Mouse (Mus musculus): ENCODE measurements around the gene Ctnnd2.

The Ctnnd2 gene

DNA sequence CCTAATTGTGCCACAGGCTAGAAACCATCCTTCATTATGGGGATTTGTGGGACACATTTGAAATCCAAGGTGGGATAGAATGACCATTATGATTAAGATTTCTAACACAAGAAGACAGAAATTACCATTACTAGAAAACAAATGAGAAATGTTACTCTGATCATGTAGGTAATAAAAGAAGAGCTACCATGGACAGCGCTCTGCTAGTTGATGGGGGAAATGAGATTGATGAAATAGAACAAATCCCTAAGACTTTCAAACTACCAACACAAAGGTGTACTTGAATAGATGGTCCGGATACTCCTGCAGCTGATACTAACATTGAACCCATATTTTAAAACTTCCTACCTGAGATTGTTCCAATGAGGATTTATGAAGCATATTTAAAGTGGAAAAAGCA lies 68.5 kb downstream of the Ctnnd2 start:
- no peak for DNase-seq (ENCODE audit: low spot score)

DNA sequence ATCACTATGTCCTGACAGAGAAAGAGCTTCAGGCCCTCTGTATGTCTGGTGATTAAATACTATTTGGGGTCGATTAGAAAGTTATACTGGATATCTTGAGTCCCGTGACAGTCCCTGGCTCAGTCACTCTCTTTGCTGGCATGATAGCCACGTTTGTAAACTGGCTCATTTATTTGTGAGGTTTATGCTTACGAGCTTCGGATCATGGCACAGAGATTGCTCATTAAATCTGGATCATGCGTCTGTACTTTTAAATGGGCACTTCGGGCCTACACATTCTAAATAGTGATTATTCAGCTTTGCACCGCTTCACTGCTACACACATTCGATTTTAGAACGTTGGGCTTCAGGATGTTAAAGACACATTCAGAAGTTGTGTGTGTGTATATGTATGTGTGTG lies 96.4 kb downstream of the Ctnnd2 start:
- no peak for DNase-seq (ENCODE audit: low spot score)

DNA sequence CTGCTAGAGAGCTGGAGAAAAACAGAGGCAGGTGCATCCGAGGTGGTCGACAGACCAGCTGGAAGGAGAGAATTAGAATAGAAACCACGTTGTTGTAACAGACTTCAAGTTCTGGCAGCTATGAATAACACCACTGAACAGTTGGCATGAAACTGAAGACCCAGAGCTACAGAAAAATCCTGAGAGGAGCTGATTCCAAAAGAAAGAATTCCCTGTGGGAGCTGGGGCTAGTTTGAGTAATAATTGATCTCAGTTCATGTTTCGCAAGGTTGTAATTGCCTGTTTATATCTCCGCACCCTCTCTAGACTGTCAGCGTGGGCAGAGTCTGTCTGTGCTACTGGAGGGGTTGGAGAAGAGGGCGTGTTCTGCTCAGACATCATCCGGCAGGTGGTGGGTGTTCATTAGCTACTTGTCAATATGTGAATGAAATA lies 98.8 kb downstream of the Ctnnd2 start:
- DNase-seq (ENCODE audit: low spot score): no peak

DNA sequence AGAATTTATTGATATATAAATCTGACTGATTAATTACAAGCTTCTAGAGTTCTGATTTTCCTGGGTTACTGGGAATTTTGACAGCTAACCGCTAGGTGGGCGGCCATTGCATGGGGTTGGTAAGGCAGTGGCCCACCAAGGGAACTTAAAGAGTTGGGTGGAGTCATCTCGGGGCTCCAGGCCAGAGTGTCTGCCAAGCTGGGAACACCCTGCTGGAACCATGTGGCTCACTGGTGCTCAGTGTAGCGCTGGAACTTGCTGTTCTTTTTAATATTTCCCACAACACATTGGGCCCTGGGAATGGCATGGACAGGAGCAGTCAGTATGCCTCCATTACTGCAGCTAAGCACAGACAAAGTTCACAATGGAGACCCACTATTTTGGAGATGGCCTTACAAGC lies 99.9 kb downstream of the Ctnnd2 start:
- DNase-seq (ENCODE audit: low spot score): no peak

DNA sequence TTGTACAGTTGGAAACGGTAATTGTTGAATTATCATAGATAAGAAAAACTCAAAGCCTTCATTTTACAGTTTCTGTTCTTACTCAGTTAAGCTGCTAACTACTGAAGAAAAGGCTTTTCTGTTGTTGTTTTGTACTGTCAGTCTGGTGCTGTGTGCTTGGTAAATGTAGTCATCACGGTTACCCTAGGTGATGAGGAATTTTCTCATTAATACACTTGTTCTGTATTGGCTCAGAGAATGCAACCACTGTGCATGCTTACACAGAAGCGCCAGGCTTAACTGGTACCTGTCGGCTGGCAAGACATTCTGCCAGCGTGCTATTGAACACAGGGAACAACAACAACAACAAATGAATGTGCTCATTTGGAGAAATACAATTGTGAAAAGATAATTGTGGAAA lies 103.3 kb downstream of the Ctnnd2 start:
- DNase-seq (ENCODE audit: low spot score): no peak

DNA sequence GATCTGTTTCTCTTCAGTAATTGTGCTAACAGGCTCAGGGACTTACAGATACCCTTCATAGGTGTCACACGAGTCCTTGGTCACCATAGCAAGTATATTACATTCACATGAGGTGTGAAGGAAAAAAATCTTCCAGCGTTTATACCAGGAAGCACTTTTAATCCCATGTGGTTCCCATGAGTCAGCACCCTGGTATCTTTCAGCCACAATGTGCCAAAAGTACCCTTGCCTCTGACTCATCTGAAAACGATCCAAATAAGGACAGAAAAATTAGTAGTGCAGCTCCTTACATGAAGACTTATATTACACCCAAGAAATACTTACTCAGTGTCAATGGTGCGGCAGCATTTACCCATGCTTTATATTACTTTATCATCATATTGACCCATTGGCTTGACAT lies 104.3 kb downstream of the Ctnnd2 start:
- DNase-seq (ENCODE audit: low spot score): peak; percentile 7

DNA sequence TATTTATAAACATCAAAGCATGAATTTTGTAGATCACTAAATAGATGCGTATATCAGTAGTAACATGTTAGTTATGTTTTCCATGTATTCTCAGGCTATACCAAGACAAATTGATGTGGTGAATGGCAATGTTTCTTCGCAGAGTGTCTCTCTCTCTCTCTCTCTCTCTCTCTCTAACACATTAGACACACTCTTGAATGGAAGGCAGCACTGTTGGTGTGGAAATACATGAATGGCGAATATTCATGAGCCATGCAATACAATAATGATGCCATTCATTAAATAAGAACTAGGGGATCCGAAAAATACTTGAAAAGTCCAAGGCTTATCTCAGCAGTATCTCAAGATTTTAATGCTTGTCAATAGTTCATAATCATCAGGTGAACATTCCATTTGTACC lies 106.2 kb downstream of the Ctnnd2 start:
- DNase-seq (ENCODE audit: low spot score): no peak

DNA sequence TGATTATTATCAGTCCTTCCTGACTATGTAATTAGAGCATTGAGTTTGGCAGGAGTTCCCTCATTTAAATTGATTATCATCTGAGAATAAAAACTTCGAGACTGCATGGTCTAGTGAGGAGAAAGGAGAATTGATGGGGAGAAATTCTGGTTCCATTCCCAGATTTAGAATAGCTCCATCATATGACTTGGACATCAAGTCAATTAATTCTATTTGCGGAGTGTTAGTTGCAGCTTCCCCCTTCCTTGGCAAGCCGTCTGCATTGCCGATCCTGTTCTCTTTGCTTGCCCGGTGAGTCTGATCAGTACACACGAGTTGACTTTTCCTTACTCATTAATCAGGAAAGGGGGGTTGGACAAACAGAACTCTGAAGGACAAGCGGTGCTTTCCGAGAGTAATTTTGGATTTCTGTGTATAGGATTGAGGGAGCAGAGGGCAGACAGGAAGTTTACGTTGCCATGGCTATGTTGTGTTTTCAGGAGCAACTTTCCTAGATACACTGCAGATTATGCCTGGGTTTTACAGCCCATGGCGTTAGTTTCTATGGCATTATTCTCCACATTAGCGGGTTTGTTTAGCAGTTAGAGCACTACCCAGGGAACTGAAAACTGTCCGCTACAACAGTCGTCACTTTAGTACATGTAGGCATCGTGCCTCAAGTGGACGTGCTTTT lies 113.3 kb downstream of the Ctnnd2 start:
- no peak for DNase-seq (ENCODE audit: low spot score)

DNA sequence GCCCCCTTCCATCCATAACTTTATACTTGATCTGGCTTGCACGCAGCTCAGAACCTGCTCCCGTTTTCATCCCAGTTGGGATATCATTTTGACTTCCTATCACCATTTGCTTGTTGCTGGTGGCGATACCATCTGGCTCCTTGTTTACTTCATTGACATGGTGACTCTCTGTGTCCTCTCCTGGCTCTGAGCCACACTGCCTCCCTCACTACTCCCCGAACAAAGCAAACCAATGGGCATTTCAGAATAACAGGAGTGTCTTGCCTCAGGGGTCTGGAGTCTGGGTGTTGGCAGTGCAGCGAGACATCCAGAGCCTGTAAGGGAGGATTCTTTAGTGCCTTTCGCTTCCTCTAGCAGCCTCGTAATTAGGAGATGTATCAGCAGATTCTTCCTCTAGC lies 113.9 kb downstream of the Ctnnd2 start:
- DNase-seq (ENCODE audit: low spot score): no peak

DNA sequence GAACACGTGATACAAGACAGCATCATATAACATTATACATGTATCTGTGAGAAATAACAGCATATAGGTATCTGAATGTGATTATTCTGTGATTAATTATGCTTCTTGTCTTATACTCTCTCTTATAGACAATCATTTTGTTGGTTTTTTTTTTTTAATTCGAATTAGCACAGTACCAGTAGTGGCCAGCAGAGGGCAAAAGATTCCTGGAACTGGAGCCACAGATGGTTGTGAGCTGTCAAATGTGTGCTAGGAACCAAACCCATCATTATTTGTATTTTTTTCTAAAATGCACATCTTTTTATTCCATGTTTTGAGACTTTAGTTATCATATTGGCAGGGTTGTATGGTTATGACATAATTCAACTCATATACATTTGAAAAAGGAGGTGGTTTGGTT lies 130.4 kb downstream of the Ctnnd2 start:
- no peak for DNase-seq (ENCODE audit: low spot score)

DNA sequence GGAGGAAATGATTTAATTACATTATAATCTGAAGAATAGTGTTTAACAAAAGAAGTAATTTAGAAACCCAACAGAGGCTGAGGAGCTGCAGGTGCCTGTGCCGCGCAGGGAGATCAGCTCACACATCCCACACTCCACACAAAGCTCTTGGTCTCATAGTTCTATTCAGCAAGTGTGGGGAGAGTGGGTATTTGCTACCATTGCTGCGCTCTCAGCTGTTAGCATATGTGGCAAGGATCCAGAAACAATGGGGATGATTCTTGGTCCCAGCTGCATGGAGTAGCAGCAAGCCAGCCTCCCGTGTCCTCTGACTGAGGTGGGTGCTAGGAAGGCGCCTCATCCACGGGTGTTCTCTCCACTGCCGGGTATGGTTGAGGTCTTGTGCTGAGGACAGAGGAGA lies 134.0 kb downstream of the Ctnnd2 start:
- no peak for DNase-seq (ENCODE audit: low spot score)

DNA sequence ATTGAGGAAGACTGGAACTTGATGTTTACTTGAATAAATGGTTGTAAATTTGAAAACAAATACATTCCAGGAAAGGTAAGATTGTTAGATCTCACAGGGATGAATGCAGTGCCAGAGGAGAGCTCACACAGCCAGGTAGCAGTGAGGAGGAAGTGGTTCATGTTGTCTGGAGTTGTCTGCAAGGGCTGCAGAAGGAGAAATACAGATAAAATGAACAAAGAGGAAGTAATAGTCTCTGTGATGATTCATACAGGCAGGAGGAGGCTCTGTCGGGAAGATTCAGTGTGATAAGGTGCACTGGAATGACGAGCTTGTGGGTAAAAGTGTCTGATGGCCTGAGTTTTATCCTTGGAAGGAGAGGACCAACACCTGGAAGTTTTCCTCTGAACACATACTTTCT lies 150.2 kb downstream of the Ctnnd2 start:
- no peak for DNase-seq (ENCODE audit: low spot score)

DNA sequence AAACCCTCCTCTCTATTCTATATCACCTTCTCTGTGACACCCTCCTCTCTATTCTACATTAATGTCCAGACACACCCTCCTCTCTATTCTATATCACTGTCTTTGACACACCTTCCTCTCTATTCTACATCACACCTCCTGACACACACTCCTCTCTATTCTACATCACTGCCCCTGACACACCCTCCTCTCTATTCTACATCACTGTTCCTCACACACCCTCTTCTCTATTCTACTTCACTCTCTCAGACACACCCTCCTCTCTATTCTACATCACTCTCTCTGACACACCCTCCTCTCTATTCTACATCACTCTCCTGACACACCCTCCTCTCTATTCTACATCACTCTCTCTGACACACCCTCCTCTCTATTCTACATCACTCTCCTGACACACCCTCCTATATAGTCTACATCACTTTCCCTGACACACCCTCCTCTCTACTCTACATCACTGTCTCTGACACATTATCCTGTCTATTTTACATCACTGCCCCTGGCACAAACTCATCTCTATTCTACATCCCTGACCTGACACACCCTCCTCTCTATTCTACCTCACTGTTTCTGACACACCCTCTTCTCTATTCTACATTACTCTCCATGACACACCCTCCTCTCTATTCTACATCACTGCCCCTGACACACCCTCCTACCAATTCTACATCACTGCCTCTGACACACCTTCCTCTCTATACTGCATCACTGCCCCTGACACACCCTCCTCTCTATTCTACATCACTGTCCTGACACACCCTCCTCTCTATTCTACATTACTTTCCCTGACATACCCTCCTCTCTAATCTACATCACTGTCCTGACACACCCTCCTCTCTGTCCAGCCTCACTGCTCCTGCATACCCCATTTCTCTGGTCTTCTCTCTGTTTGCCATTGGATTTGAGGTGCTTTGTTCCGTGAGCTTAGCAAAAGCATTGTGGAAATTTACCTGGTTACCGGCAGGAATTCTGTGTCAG lies 161.2 kb downstream of the Ctnnd2 start:
- DNase-seq (ENCODE audit: low spot score): no peak

DNA sequence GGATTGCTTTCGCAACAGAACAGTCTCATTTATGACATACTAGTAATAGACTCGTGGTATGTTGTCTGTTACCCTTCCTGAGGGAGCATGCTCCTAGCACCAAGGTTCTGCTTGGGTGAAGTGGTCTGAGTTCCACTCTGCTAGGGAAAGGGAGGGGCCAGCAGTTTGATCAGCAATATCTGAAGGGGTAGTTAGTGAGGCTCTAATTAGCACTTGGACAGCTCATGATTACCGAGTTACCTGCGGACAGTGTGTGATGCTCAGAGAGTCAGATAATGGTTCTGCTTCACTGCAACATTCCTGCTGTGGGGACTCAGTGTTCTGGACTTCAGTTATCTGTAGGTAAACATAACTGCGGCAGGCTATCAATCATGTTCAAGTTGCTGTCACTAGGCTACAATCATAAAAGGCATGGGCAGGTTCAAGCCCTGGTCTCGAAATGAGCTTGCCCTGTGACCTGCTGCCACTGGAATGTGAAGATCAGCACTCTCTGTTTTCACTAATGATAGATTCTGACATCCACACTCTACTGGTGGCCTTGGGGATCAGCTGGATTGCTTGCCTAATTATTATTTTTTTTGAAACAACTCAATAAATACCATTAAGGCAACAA lies 166.3 kb downstream of the Ctnnd2 start:
- DNase-seq (ENCODE audit: low spot score): peak; percentile 12

DNA sequence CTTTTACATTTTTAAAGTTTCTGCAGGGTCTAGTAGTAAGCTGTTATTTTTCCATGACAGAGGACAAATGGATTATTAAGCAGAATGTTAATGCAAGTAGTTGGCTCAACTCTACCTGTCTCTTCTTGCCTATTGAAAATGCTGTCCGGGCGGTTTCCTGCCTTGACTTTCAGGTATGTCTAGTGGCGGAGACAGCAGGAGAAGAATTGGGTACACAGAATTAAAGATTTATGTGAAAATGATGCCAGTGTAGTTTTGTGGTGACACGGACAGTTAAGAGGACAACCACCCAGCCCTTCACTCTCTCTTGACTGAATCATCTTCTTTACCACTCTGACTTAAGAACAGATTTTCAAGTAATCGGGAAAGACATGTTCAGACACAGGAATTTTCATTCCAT lies 173.4 kb downstream of the Ctnnd2 start:
- DNase-seq (ENCODE audit: low spot score): peak; percentile 69

DNA sequence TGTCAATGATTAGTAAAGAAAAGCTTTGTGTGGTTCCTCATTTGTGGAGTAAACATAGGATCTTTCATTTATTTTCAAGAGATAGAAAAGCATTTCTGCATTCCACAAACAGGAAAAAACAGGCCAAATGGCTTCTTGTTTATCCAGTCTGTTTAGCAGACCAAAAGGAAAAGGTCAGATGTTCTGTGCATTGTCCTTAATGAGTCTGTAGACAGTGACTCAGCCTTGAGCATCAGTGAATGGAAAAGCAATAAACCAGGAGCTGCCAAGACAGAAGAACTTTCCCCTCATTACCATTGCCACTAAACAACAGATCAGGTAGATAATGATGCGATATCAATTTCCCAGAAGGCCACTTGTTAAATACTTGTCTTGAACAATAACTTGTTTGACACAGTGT lies 192.1 kb downstream of the Ctnnd2 start:
- DNase-seq (ENCODE audit: low spot score): no peak

DNA sequence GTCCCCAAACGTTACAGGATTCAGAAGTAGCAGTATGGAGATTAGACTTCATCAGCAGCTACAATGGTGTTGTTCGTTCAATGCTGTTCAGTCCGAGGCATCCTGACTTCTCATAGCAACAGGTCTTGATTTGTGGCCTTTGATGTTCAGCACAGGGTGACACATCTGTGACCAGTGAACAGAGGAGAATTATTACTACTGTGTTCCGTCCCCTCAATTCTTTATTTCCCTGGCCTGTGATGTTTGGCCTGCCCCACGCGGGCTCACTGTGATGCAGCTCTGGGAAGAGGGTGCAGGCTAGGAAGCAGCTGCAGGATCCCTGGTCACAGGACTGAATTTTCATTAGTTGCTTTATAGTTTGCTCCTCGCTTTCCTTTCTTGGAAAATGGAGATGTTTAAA lies 197.6 kb downstream of the Ctnnd2 start:
- DNase-seq (ENCODE audit: low spot score): no peak

DNA sequence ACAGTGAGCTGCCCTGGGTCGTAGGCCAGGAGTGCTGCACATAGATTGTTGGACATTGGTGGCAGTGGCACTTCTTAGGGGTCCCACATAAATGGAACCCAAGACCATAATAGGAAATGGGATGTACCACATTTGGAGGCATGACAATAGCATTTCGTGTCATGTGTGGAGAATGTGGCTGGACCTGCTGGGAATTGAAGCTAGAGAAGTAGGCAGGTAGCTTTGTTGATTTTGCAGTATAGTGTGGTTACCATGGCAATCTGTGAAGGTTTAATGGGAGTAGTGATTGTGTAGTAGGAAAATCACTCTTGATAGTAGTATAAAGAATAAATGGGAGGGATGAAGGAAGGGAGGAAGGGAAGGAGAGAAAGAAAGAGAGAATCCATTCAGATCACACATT lies 198.8 kb downstream of the Ctnnd2 start:
- DNase-seq (ENCODE audit: low spot score): no peak

DNA sequence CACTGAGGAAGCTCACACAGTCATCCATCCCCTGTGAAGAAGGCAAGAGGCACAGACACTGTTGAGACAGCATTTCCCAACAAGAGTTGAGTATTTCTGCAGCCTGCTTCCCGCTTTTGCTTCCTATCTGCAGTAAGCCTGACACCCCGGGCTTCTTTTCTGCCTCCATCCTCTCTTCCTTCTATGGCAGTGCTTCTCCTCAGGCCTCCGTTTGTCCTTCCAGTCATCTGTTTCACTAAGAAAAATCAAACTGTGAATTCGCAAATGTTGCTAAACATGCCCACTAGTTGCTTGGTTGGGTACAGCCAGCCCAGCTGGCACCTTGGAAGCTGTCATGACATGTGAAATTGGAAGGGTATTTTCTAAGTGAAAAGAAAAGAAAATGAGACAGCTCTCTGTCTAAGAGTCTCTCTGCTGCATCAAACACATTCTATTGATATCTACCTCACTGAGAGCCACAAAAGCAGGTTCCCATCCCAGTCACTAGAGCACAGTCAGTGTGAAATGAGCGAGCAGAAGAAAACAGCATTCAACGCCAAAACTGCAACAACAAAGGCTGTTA lies 201.3 kb downstream of the Ctnnd2 start:
- DNase-seq (ENCODE audit: low spot score): no peak

DNA sequence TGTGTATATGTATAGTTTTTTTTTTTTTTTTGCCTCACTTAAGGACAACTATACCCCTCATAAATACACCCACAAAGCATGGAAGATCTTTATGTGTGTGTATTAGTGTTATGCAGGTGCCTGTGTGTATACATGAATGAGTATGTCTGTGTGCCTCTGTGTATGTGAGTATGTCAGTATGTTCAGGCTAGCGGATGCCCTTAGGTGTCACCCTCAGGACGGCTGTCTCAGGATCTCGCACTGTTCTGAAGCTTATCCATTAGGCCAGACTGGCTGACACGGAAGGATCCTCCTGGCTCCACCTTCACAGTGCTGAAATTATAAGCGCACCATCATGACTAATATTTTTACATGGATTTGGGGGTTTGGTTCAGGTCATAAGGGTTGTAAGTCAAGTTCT lies 202.5 kb downstream of the Ctnnd2 start:
- DNase-seq (ENCODE audit: low spot score): no peak

DNA sequence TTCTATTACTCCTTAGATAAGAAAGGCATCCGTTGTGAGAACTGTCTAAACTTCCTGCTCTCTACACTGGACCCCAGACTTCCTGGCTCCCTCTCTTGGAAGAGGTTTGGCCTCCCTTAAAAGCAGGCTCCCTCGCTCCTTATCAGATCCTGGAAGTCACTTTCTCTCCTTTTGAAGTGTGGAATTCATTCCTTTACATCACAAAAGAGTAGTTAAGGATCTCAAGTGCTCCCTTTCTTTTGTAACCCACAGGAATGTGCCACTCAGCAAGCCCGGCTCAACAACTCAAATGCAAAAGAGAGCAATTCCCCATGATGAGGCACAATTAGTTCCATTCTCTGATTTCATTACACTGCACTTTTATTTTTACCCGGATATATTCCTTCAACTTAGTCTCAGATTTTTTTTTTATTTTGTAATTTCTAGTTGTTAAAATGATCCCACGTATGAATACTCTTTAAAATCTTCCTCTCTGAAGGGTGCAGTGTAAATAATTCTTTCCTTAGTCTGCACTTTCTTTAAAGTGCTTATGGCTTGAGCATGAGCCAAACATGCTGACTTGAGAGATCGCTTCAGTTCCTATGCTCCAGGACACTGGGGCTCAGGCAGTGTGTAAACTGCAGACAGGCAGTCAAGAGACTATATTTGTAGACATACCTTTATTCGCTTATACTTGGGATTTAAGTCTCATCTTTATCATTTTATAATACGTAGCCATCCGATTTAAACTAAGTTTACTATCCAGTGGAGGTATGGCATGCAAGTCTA lies 210.9 kb downstream of the Ctnnd2 start:
- DNase-seq (ENCODE audit: low spot score): peak; percentile 35

DNA sequence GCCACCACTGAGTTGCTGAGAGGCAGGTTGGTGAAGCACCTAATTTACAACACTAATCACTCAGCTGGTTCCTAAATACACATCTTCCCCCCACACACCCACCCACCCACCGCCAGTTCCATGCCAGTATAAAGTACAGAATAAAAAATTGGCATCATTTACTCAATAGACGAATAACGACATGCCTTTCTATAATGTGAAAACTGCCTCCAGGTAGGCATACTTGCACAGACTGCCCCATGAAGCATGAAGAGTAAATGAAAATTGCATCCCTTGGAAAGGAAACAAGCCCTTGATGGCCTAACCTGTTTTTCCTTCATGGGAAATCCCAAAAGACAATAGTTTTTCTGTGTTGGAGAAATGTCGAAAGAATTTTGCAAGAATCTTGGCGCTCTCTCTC lies 212.0 kb downstream of the Ctnnd2 start:
- no peak for DNase-seq (ENCODE audit: low spot score)

Measured in urinary bladder, postnatal 14 days (tissue).